Mouse (Mus musculus) ES-E14 (cell line): ENCODE results near the gene Fam172a. TPM values are rescaled to one million over a fixed set of nuclear protein-coding genes. Genes with fewer than 3 reads are reported as not detected.

Experiments used
- DNase-seq: peaks from one replicate; pipeline ENCODE4 v3.0.0-alpha.2; 2013; ENCODE audit warnings: low read depth, low spot score
- H3K27ac ChIP-seq: 2 replicates; pipeline ENCODE4 v1.5.1; 2012; ENCODE audit warnings: low read depth, mild to moderate bottlenecking, low read length, moderate library complexity, mixed read lengths; ENCODE audit not compliant: poor library complexity, insufficient read depth, severe bottlenecking
- H3K36me3 ChIP-seq: 2 replicates; pipeline ENCODE4 v1.6.1; 2012; ENCODE audit warnings: mild to moderate bottlenecking, low read length, moderate library complexity, mixed read lengths; ENCODE audit not compliant: control insufficient read depth, poor library complexity, insufficient read depth, severe bottlenecking
- H3K4me1 ChIP-seq, 2 experiments: fragments of 150-350 bp in 1 of 2; sonication (generic) in 1 of 2; 2 replicates each; pipeline ENCODE4 v1.6.1; 2012; ENCODE audit warnings: low read length in 2 of 2, mild to moderate bottlenecking in 1 of 2, mixed read lengths in 1 of 2; ENCODE audit not compliant: control insufficient read depth in 2 of 2, insufficient read depth in 2 of 2, poor library complexity in 1 of 2
- H3K4me3 ChIP-seq, 2 experiments: fragments of 150-350 bp in 1 of 2; sonication (generic) in 1 of 2; 2 replicates each; pipeline ENCODE4 v1.5.1; 2012; ENCODE audit warnings: low read length in 2 of 2, low read depth in 1 of 2, mild to moderate bottlenecking in 1 of 2, mixed read lengths in 1 of 2; ENCODE audit not compliant: insufficient read depth in 1 of 2, poor library complexity in 1 of 2, severe bottlenecking in 1 of 2
- H3K9ac ChIP-seq: 2 replicates; pipeline ENCODE4 v1.6.1; 2012; ENCODE audit warnings: low read depth, mild to moderate bottlenecking, low read length, mixed read lengths; ENCODE audit not compliant: poor library complexity, insufficient read depth, severe bottlenecking
- H3K9me3 ChIP-seq: fragments of 150-350 bp; sonication (generic); 2 replicates; pipeline ENCODE4 v1.6.1; 2012; ENCODE audit warnings: low read depth, mild to moderate bottlenecking, low read length; ENCODE audit not compliant: control insufficient read depth, insufficient read depth
- CHD2 ChIP-seq: IDR thresholded peaks from 2 replicates; pipeline ENCODE4 v1.6.1; 2014; ENCODE audit warnings: mild to moderate bottlenecking, low read depth, low read length, inconsistent platforms
- HCFC1 ChIP-seq: IDR thresholded peaks from 2 replicates; pipeline ENCODE4 v1.6.1; 2012; ENCODE audit warnings: low read length, inconsistent platforms, borderline replicate concordance; ENCODE audit not compliant: insufficient read depth
- MAFK ChIP-seq: IDR thresholded peaks from 2 replicates; pipeline ENCODE4 v1.6.1; 2014; ENCODE audit warnings: mild to moderate bottlenecking, low read depth, low read length, inconsistent platforms; ENCODE audit not compliant: insufficient read depth
- ZC3H11A ChIP-seq: IDR thresholded peaks from 2 replicates; pipeline ENCODE4 v1.6.1; 2012; ENCODE audit warnings: low read depth, mild to moderate bottlenecking, inconsistent platforms, low read length, borderline replicate concordance
- ZNF384 ChIP-seq: IDR thresholded peaks from 2 replicates; pipeline ENCODE4 v1.6.1; 2012; ENCODE audit warnings: low read depth, low read length, inconsistent platforms
- in situ Hi-C, 2 experiments: fragments of 600-800 bp; cut with MboI; formaldehyde crosslinking; loops; one replicate each; pipeline ENCODE4 v1.15.1; 2025; ENCODE audit warnings: low sequenced_read_pairs in 2 of 2, inconsistent platforms in 1 of 2; ENCODE audit not compliant: unreplicated experiment in 2 of 2
- total RNA-seq: library from RNA; depleted of rRNA; stranded (reverse); fragments of 300-350 nt; gene quantifications from 2 replicates; pipeline ENCODE4 v1.2.3, GENCODE M21; 2012

Fam172a gene
- total RNA-seq, 1 experiment: 8.7 TPM

DNA sequence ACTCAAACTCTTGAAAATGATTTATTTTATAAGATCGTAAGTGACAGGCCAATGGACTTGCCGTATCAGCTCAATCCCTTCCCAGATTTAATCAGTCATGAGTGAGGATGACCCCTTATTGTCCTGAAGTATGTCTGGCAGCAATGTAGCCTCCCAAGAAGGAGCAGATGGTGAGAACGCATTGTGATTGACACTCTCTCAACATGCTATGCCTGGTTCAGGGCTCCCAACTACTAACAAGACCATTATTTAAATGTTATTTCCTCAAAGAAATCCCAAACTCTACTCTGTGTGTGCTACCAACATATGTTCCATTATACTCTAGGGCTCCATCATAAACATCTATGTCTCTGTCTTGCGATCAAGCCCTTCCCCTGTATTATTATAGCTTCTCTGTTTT lies 412.1 kb downstream of the Fam172a start:
- in situ Hi-C loops: no loop called here
- DNase-seq: no peak
- TF ChIP-seq MAFK (no peak), HCFC1 (no peak), ZC3H11A (no peak), CHD2 (no peak), ZNF384 (no peak)
- Histone ChIP-seq H3K9me3 (no peaks in the 10 kb centered on the region), H3K4me3 (no peak overlapping the region), H3K27ac (no peak overlapping the region), H3K36me3 (no peaks in the 10 kb centered on the region), H3K9ac (no peak overlapping the region), H3K4me1 (no peaks in the 10 kb centered on the region)

DNA sequence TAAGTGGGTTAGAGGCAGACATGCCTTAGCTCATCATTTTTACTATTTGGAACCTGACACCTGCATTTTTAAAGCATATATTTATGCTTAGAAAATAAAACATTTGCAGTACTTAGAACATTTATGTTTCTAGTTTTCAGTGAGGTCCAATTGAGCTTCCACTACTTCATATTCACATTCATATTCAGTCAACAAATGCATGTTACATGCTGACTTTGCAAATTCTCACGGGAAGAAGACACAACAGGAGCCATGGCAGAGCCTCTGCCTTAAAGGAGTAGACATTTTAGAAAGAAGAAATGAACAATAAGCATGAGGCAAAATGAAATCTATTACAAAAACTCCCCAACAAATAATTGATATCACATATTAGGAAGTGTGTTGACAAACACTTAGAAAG lies 416.9 kb downstream of the Fam172a start:
- Histone ChIP-seq H3K9ac (no peak overlapping the region), H3K27ac (no peak overlapping the region), H3K4me3 (no peak overlapping the region), H3K9me3 (no peaks in the 10 kb centered on the region), H3K4me1 (no peaks in the 10 kb centered on the region), H3K36me3 (no peaks in the 10 kb centered on the region)
- 0 out of 2 replicates have a peak, but pooled peaks have one; percentile 24 for TF ChIP-seq MAFK
- no peak for TF ChIP-seq ZC3H11A
- in situ Hi-C loops: no loop called here
- DNase-seq: no peak

DNA sequence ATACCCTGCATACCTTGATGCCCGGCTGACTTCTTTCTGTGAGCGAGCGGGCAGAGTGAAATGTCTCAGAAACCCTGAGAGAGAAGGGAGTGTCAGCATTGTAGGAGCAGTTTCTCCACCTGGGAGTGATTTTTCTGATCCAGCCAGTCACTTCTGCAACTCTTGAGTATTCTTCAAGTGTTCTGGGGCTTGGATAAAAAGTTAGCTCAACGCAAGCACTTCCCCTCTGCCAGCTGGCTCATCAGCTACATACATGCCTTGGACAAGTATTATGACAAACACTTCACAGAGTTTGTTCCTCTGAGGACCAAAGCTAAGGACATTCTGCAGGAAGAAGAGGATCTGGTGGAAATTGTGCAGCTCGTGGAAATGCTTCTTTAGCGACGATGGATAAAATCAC lies 420.2 kb downstream of the Fam172a start:
- Histone ChIP-seq H3K27ac (no peak overlapping the region), H3K9me3 (no peaks in the 10 kb centered on the region), H3K4me1 (no peaks in the 10 kb centered on the region), H3K36me3 (no peaks in the 10 kb centered on the region), H3K4me3 (no peak overlapping the region), H3K9ac (no peak overlapping the region)
- DNase-seq: no peak
- in situ Hi-C loops: no loop called here
- TF ChIP-seq MAFK (no peak), CHD2 (no peak), ZNF384 (no peak), ZC3H11A (no peak), HCFC1 (no peak)

DNA sequence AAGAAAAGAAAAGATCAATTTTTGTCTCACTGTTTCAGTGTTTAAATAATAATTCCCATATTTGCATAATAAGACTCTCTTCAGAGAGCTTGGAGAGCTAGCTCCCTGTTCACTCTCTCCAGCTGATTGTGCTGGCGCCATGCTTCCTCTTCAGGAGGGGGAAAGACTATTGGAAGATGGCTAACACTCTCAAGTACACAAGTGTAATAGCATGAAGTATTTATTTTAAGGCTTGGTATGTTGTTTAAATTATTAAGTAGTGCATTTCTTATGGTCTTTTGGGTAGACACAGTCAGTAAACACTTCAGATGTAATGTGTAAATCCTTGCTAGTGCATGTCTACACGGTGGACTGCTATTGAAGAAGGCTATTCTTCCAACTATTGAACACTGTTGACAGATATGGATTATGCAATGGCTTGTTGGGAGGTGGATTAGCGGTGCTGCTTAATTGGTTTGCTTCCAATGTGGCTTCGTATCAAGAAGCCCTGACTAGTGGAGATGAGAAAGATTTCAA lies 422.1 kb downstream of the Fam172a start:
- in situ Hi-C loops: no loop called here
- H3K27ac ChIP-seq: no peak overlapping the region
- TF ChIP-seq ZNF384 (no peak), HCFC1 (no peak), CHD2 (no peak), MAFK (no peak), ZC3H11A (no peak)

DNA sequence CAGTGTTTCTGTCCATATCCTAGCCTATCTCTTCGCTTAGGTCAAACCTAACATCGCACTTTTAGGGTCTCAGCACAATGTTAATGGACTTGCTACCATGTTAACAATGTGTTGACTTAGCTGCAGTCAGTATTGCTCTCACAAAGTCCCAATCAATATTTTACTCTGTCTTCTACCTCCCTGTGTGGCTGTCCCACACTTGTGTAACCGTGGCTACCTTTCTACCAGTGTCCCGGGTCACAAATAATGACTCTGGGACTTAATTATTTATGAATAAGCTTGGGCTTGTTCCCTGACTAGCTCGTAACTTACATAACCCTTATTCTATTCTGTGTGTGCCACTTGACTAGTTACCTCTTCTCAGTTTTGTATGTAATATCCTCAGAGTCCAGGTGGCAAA lies 455.6 kb downstream of the Fam172a start:
- in situ Hi-C loops: no loop called here
- H3K9ac ChIP-seq: no peak overlapping the region
- DNase-seq: no peak

More for the DNA sequence above, 422.1 kb downstream of the Fam172a start:
- Histone ChIP-seq H3K4me3 (no peak overlapping the region), H3K36me3 (no peaks in the 10 kb centered on the region), H3K9ac (no peak overlapping the region), H3K4me1 (no peaks in the 10 kb centered on the region), H3K9me3 (no peaks in the 10 kb centered on the region)
- DNase-seq: no peak

More for the DNA sequence above, 455.6 kb downstream of the Fam172a start:
- Histone ChIP-seq H3K4me3 (no peak overlapping the region), H3K4me1 (no peaks in the 10 kb centered on the region), H3K36me3 (no peaks in the 10 kb centered on the region), H3K27ac (no peak overlapping the region), H3K9me3 (no peaks in the 10 kb centered on the region)
- TF ChIP-seq ZC3H11A (no peak), MAFK (no peak), ZNF384 (no peak), CHD2 (no peak), HCFC1 (no peak)
